Mouse (Mus musculus): ENCODE data around the gene Znrf4. TPM values are rescaled to one million over a fixed set of nuclear protein-coding genes. Genes with fewer than 3 reads are reported as not detected.

Gene Znrf4
- polyA plus RNA-seq, 1 experiment: not detected

DNA sequence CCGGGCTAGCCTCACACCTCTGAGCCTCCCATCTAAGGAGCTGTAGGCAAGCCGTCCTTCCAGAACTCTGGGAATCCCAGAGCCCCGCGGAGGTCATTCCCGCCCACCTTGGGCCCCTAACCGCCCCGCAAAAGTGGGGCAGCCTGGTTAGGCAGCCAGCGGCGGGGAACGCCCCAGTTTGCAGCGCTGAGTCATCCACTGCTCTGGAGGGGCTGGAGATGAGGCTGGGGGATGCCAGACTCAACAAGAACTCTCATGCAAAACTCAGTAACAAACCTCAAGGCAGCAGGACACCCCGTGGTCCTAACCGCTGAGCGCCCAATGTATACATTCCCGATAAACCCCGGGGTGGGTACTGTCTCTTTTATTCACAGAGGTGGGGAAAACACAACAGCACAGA, 40.1 kb downstream of the Znrf4 start:
- H3K27me3 ChIP-seq (ENCODE audit: control insufficient read depth, insufficient read depth, insufficient read length): no peaks in the 10 kb centered on the region
- H3K79me3 ChIP-seq (ENCODE audit: low read depth): peaks cover 42% of the 10 kb centered on the region
- TF ChIP-seq MYOD1 (IDR thresholded peaks at IDR 0.05; ENCODE audit: control insufficient read depth, insufficient read length, low read depth) (no peak), MAX (IDR thresholded peaks at IDR 0.05) (no peak), MYOG (IDR thresholded peaks at IDR 0.05; ENCODE audit: control insufficient read depth, extremely low read depth, insufficient read length) (no peak), CTCF (IDR thresholded peaks at IDR 0.05; ENCODE audit: control insufficient read depth, insufficient read depth, insufficient read length) (no peak), FOSL1 (IDR thresholded peaks at IDR 0.05; ENCODE audit: insufficient read depth, low read length, poor library complexity, severe bottlenecking) (no peak), USF1 (IDR thresholded peaks at IDR 0.05; ENCODE audit: low read depth) (no peak), CEBPB (IDR thresholded peaks at IDR 0.05; ENCODE audit: low read depth) (no peak)
- peaks cover 87% of the 10 kb centered on the region for H3K79me2 ChIP-seq (ENCODE audit: control insufficient read depth, insufficient read depth)
- H3ac ChIP-seq (ENCODE audit: control insufficient read depth, insufficient read length, low read depth): no peak overlapping the region
- H3K36me3 ChIP-seq (ENCODE audit: control insufficient read depth, insufficient read depth): peaks cover 2% of the 10 kb centered on the region
- no peak overlapping the region for H3K4me3 ChIP-seq (ENCODE audit: insufficient read depth, poor library complexity, severe bottlenecking)

GRCm38 (mm10) chr17:56471136-56471535, 41.1 kb downstream of the Znrf4 start:
- TF ChIP-seq CTCF (IDR thresholded peaks at IDR 0.05; ENCODE audit: control insufficient read depth, insufficient read depth, insufficient read length): no peak
- TF ChIP-seq USF1 (IDR thresholded peaks at IDR 0.05; ENCODE audit: low read depth): no peak
- no peak for TF ChIP-seq CEBPB (IDR thresholded peaks at IDR 0.05; ENCODE audit: low read depth)
- no peak for TF ChIP-seq FOSL1 (IDR thresholded peaks at IDR 0.05; ENCODE audit: insufficient read depth, low read length, poor library complexity, severe bottlenecking)
- no peak for TF ChIP-seq MYOD1 (IDR thresholded peaks at IDR 0.05; ENCODE audit: control insufficient read depth, insufficient read length, low read depth)
- no peak for TF ChIP-seq MAX (IDR thresholded peaks at IDR 0.05)
- no peak for TF ChIP-seq MYOG (IDR thresholded peaks at IDR 0.05; ENCODE audit: control insufficient read depth, extremely low read depth, insufficient read length)
- H3K79me3 ChIP-seq (ENCODE audit: low read depth): peaks cover 48% of the 10 kb centered on the region
- peaks cover 96% of the 10 kb centered on the region for H3K79me2 ChIP-seq (ENCODE audit: control insufficient read depth, insufficient read depth)
- H3K36me3 ChIP-seq (ENCODE audit: control insufficient read depth, insufficient read depth): peaks cover 2% of the 10 kb centered on the region
- H3K27me3 ChIP-seq (ENCODE audit: control insufficient read depth, insufficient read depth, insufficient read length): no peaks in the 10 kb centered on the region
- H3ac ChIP-seq (ENCODE audit: control insufficient read depth, insufficient read length, low read depth): no peak overlapping the region
- no peak overlapping the region for H3K4me3 ChIP-seq (ENCODE audit: insufficient read depth, poor library complexity, severe bottlenecking)

DNA sequence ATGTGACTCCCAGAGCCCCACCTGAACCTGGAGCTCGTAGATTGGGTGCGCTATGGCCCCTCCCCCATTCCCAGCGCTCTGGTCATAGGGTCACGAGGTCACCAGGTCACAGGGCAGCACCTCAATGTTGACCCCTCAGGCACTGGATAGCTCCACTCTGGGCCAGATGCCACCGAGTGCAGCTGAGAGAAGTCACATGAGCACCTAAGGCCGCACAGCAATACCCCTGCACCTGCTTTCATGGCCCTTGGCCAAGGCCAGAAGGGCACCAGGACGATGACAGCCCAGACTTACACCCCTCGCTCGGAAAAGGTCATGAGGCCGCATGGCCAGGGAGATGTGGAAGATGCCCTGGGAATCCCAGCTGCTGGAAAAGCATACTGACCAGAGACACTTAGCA, 41.7 kb downstream of the Znrf4 start:
- H3ac ChIP-seq (ENCODE audit: control insufficient read depth, insufficient read length, low read depth): no peak overlapping the region
- H3K79me2 ChIP-seq (ENCODE audit: control insufficient read depth, insufficient read depth): peaks cover 96% of the 10 kb centered on the region
- H3K36me3 ChIP-seq (ENCODE audit: control insufficient read depth, insufficient read depth): peaks cover 2% of the 10 kb centered on the region
- H3K4me3 ChIP-seq (ENCODE audit: insufficient read depth, poor library complexity, severe bottlenecking): no peak overlapping the region
- H3K79me3 ChIP-seq (ENCODE audit: low read depth): peaks cover 53% of the 10 kb centered on the region
- H3K27me3 ChIP-seq (ENCODE audit: control insufficient read depth, insufficient read depth, insufficient read length): no peaks in the 10 kb centered on the region
- TF ChIP-seq FOSL1 (IDR thresholded peaks at IDR 0.05; ENCODE audit: insufficient read depth, low read length, poor library complexity, severe bottlenecking): no peak
- TF ChIP-seq CTCF (IDR thresholded peaks at IDR 0.05; ENCODE audit: control insufficient read depth, insufficient read depth, insufficient read length): no peak
- no peak for TF ChIP-seq CEBPB (IDR thresholded peaks at IDR 0.05; ENCODE audit: low read depth)
- TF ChIP-seq USF1 (IDR thresholded peaks at IDR 0.05; ENCODE audit: low read depth): no peak
- TF ChIP-seq MYOD1 (IDR thresholded peaks at IDR 0.05; ENCODE audit: control insufficient read depth, insufficient read length, low read depth): no peak
- TF ChIP-seq MAX (IDR thresholded peaks at IDR 0.05): no peak
- TF ChIP-seq MYOG (IDR thresholded peaks at IDR 0.05; ENCODE audit: control insufficient read depth, extremely low read depth, insufficient read length): no peak

DNA sequence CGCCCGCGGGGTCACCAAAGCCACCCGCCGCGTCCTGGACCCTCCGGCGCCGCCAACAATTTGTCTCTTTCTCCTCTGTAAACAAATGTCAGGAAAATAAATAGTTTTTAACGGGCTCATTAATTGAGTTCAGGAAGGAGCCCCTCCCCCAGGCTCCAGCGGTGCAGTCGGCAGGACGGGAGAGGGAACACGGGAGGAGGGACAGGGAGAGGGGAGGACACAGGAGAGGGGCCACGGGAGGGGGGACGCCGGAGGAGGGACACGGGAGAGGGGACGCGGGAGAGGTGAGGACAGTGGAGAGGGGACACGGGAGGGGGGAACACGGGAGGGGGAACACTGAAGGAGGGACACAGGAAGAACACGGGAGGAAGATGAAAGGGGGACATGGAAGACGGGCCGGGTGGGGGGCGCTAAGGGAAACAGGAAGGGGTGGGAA, 42.2 kb downstream of the Znrf4 start:
- Histone ChIP-seq H3ac (ENCODE audit: control insufficient read depth, insufficient read length, low read depth) (no peak overlapping the region), H3K36me3 (ENCODE audit: control insufficient read depth, insufficient read depth) (peaks cover 2% of the 10 kb centered on the region), H3K27me3 (ENCODE audit: control insufficient read depth, insufficient read depth, insufficient read length) (no peaks in the 10 kb centered on the region), H3K79me3 (ENCODE audit: low read depth) (peaks cover 55% of the 10 kb centered on the region), H3K4me3 (ENCODE audit: insufficient read depth, poor library complexity, severe bottlenecking) (no peak overlapping the region), H3K79me2 (ENCODE audit: control insufficient read depth, insufficient read depth) (peaks cover 96% of the 10 kb centered on the region)
- TF ChIP-seq FOSL1 (IDR thresholded peaks at IDR 0.05; ENCODE audit: insufficient read depth, low read length, poor library complexity, severe bottlenecking): no peak
- TF ChIP-seq MYOD1 (IDR thresholded peaks at IDR 0.05; ENCODE audit: control insufficient read depth, insufficient read length, low read depth): no peak
- no peak for TF ChIP-seq MAX (IDR thresholded peaks at IDR 0.05)
- no peak for TF ChIP-seq MYOG (IDR thresholded peaks at IDR 0.05; ENCODE audit: control insufficient read depth, extremely low read depth, insufficient read length)
- TF ChIP-seq USF1 (IDR thresholded peaks at IDR 0.05; ENCODE audit: low read depth): no peak
- TF ChIP-seq CEBPB (IDR thresholded peaks at IDR 0.05; ENCODE audit: low read depth): no peak
- TF ChIP-seq CTCF (IDR thresholded peaks at IDR 0.05; ENCODE audit: control insufficient read depth, insufficient read depth, insufficient read length): no peak

DNA sequence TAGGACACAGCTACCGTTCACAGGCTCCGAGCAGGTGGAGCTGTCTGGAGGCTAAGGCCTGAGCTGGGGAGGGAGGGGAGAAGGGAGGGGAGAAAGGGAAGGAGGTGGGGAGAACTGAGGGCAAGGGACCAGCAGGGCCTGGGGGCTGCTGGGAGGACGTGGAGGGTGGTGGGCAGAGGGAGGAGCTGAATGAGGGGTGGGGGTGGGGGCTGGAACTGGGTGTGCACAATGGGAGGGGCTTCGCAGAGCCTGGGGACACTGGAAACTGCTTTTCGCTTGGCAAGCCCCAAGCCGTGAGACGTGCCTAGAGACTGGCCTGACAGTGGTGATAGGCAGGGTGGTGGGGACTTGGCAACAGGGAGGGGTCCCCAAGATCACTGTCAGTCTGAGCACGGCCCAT, 43.0 kb downstream of the Znrf4 start:
- Histone ChIP-seq H3K79me2 (ENCODE audit: control insufficient read depth, insufficient read depth) (peaks cover 96% of the 10 kb centered on the region), H3K27me3 (ENCODE audit: control insufficient read depth, insufficient read depth, insufficient read length) (no peaks in the 10 kb centered on the region), H3K79me3 (ENCODE audit: low read depth) (peaks cover 57% of the 10 kb centered on the region), H3ac (ENCODE audit: control insufficient read depth, insufficient read length, low read depth) (no peak overlapping the region), H3K4me3 (ENCODE audit: insufficient read depth, poor library complexity, severe bottlenecking) (no peak overlapping the region), H3K36me3 (ENCODE audit: control insufficient read depth, insufficient read depth) (peaks cover 2% of the 10 kb centered on the region)
- TF ChIP-seq MYOD1 (IDR thresholded peaks at IDR 0.05; ENCODE audit: control insufficient read depth, insufficient read length, low read depth) (no peak), CEBPB (IDR thresholded peaks at IDR 0.05; ENCODE audit: low read depth) (no peak), MAX (IDR thresholded peaks at IDR 0.05) (no peak), USF1 (IDR thresholded peaks at IDR 0.05; ENCODE audit: low read depth) (no peak), FOSL1 (IDR thresholded peaks at IDR 0.05; ENCODE audit: insufficient read depth, low read length, poor library complexity, severe bottlenecking) (no peak), CTCF (IDR thresholded peaks at IDR 0.05; ENCODE audit: control insufficient read depth, insufficient read depth, insufficient read length) (no peak)

DNA sequence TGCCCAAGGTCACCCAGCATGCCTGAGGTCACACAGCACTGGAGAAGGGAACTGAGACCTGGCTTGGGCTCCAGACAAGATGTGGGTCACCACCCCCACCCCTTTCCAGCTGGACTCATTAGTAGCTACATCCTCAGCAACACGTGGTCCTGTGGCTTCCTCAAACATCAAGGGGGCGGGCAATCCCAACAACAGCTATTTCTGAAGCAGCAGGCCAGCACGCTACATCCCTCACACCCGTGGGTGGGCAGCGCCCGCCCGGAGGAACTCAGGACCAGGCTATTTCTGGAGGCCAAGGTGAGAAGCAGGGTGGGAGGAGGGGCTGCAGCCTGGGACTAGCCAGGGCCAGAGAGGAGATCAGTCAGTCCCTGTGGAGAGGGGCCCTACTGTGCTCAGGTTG, 43.4 kb downstream of the Znrf4 start:
- Histone ChIP-seq H3K79me3 (ENCODE audit: low read depth) (peaks cover 58% of the 10 kb centered on the region), H3K4me3 (ENCODE audit: insufficient read depth, poor library complexity, severe bottlenecking) (no peak overlapping the region), H3K79me2 (ENCODE audit: control insufficient read depth, insufficient read depth) (peaks cover 96% of the 10 kb centered on the region), H3K36me3 (ENCODE audit: control insufficient read depth, insufficient read depth) (peaks cover 2% of the 10 kb centered on the region), H3K27me3 (ENCODE audit: control insufficient read depth, insufficient read depth, insufficient read length) (no peaks in the 10 kb centered on the region), H3ac (ENCODE audit: control insufficient read depth, insufficient read length, low read depth) (no peak overlapping the region)
- TF ChIP-seq MYOD1 (IDR thresholded peaks at IDR 0.05; ENCODE audit: control insufficient read depth, insufficient read length, low read depth): no peak
- no peak for TF ChIP-seq MYOG (IDR thresholded peaks at IDR 0.05; ENCODE audit: control insufficient read depth, extremely low read depth, insufficient read length)

Measured in C2C12 (cell line).